Mouse (Mus musculus): ENCODE data around the gene Tnk1.
"Not testable (repeated sequence)": the region's sequence is repeated elsewhere in the genome, so short reads cannot be mapped to it uniquely, and the experiment has no call there.

Gene Tnk1

DNA sequence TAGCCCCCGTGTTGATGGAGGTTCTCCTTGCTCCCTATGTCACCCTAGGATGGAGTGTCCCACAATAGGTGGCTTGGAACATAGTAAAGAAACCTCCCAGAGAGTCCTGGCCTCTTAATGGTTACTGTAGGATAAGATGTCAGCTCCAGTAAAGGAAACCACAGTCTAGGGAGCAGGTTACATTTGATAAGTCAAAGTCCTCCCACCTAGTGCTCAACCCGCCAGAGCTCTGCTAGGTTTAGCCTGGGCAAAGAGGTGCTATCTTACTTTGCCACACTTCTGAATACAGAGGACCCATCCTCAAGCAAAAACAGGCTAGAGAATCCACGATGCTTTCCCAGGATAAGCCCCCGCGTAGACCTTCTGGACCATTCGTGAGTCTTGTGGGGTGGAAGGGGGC, 20.4 kb upstream of the Tnk1 start:
- DNase-seq (ENCODE audit: low read depth, low spot score) = no peak

DNA sequence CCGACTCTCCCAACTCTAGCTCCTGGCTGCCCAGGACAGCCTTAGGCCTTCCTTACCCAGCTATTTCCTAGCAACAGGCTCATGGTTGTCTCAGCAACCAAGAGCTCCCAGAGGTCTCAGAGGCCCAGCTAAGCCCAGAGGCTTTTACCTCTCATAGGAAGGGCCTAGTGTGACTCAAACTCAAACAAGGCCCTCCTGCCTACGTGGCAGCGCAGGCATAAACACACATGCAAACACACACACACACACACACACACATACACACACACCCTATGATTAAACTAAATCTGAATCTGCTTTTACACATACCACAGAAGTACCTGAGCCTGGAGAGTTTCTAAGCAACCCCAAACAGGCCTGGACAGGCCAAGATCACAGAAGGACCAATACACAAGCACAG, 19.9 kb upstream of the Tnk1 start:
- no peak for DNase-seq (ENCODE audit: low read depth, low spot score)

- no peak for DNase-seq (ENCODE audit: low read depth, low spot score)
Observed at GRCm38 (mm10) chr11:69877878-69878277, 19.3 kb upstream of the Tnk1 start, which contains the start of gene Tmem95. Gene Tmem95, minus strand, starts transcription at chr11:69878018.

DNA sequence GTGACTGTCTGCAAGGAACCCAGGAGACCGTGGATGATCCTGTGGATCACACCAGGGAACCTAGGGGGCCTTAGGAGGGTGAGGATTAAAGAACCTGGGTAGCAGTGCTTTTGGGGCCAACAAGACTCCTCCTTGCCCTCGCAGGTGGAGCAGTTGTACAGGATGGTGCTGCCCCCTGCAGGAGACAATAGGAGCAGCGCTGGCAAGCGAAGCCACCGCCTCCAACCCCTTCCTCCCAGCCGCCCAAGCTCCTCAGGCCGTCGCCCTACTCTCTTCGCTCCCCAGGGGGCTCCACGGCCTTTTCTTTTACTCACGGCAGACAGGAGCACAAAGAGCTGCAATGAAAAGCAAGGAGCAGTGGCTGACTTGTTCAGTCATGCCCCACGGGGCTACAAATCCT, 18.3 kb upstream of the Tnk1 start:
- DNase-seq (ENCODE audit: low read depth, low spot score) = peak; percentile 79

GRCm38 (mm10) chr11:69876186-69876585, 17.7 kb upstream of the Tnk1 start:
- DNase-seq (ENCODE audit: low read depth, low spot score) = no peak

DNA sequence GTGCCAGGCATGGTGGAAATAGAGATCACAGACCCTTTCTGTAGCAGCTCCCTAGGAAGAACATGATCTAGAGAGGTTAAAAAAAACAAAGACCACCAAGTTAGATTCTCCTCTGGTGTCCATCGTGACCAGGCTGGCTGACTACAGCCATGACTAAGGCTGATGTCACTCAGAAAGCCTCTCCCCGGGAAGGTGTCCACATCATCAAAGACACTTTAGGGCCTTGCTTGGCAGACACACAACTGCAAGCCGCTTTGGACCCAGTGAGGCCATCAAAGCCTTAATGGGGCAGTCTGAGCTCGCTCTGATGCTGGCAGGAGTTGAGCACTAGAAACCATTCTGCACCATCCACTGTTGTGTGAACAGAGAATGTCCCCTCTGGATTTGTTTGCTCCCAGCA, 13.9 kb upstream of the Tnk1 start:
- DNase-seq (ENCODE audit: low read depth, low spot score) = no peak

DNA sequence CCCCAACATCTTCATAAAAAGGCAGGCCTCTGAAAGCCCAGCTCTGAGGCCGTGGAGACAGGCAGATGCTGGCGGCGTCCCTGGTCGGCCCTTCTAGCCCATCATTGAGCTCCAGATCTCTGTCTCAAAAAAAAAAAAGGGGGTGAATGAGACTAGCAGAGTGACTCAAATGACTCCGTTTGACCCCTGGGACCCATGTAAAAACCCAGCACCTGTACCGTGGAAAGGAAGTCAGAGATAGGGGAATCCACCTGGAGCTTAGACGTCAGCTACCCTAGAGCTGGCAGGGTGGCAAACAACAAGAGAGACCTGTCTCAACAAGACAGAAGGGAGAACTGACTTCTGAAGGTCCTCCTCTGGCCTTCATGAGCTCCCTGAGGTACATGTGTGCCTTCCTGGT, 13.3 kb upstream of the Tnk1 start:
- no peak for DNase-seq (ENCODE audit: low read depth, low spot score)

DNA sequence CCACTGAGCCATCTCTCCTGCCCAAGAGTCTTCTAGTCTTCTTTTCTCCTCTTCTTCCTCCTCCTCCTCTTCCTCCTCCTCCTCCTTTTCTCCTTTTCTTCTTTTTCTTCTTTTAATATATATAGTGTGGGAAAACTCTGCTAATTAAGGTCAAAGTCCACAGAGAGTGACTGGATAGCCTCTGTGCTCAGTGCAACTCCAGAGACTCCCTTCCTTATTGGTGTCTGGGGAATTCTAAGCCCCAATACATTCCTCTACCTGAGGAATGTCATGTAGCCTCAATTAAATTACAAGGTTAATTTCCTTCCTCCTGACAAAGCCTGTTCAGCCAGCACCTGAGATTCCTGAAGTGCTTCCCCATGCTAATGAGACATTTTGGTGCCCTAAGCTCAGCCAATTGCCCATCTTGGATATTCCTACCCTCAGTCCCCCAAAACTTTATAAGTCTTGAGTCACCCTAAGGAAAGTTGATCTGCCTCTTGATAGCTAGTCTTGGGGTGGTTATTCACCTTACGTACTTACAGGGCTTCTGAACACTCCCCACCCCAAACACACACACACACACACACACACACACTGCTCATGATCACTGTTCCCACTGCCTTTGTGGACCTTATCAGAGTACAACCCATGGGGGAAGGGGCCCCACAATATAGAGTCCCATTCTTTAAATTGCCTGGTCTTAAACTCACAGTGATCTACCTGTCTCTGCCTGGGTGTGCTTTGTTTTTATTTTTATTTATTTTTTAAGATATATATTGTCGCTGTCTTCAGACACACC, 11.9 kb upstream of the Tnk1 start:
- no peak for DNase-seq (ENCODE audit: low read depth, low spot score)

DNA sequence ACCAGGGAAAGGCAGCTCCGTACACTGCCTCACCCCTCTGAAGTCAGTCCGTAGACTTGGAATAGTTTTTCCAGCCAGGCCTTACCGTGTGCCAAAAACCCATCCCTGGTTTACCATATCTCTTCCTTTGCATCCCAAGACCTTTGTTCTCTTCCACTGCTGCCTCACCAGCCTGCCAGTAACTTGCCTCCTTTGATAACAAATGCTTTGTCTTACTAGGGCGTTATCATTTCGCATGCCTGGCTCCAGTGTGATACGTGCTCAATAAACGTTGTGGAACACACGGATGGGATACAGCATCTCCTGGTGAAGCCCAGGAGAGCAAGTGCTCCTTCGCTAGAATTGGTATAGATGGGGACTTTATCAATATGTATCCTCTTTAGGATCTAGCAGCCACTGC, 8.8 kb upstream of the Tnk1 start:
- DNase-seq (ENCODE audit: low read depth, low spot score) = no peak

DNA sequence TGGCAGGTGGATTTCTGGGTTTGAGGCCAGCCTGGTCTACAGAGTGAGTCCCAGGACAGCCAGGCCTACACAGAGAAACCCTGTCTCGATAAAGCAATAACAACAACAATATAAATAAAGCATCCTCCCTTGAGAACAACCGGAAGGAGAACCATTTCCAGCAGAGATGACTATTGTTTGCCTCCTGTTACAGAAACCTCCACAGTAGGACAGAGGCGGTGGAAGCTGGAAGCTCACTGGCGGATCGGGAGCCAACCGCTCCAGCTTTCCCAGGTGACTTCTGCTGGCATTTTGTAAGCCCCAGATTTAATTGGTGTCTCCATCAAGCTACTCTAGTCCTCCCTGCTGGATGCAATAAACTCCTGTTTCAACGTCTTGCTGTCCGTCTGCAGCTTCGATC, 7.0 kb upstream of the Tnk1 start:
- DNase-seq (ENCODE audit: low read depth, low spot score) = no peak

- no peak for DNase-seq (ENCODE audit: low read depth, low spot score)
Observed at GRCm38 (mm10) chr11:69864138-69864860, 5.8 kb upstream of the Tnk1 start.

GRCm38 (mm10) chr11:69863729-69864128, 5.2 kb upstream of the Tnk1 start:
- DNase-seq (ENCODE audit: low read depth, low spot score) = not testable (repeated sequence)

DNA sequence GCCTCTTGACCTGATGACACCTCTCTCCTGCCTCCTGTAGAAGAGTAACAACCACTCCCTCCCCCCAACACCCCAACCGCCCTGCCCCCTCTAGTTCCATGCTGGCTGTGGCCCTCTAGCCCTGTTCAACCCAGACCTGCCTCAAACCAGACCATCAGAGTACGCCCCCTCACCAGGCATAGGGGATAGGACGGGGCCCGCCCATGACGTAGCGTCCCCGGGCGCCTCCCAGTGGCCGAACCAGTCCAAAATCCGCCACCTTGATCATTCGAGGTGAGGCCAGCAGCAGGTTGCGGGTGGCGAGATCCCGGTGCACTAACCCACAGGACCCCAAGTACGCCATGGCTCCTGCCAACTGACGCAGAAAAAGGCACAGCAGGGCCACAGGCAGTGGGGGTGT, 3.2 kb downstream of the Tnk1 start:
- DNase-seq (ENCODE audit: low read depth, low spot score) = no peak

DNA sequence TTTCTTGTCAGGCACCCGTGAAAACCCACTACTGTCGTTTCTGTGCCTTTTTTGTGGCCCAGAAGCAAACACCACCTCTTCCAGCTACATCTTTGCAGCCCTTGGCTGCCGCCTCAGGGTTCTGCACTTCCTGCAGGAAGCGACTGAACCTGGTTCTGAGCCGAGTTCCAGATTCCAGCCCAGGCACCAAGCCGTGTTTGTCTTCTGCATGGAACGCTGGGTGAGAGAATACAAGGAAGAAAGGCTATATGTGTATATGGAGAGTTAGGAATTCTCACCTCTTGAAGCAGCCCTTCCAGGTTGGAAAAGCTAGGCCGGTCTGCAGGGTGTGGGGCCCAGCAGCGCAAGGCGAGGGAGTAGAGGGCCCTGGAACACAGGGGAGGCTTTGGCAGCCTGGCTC, 3.9 kb downstream of the Tnk1 start:
- no peak for DNase-seq (ENCODE audit: low read depth, low spot score)

- peak; percentile 96 for DNase-seq (ENCODE audit: low read depth, low spot score)
Observed at GRCm38 (mm10) chr11:69853994-69854393, 4.5 kb downstream of the Tnk1 start.

DNA sequence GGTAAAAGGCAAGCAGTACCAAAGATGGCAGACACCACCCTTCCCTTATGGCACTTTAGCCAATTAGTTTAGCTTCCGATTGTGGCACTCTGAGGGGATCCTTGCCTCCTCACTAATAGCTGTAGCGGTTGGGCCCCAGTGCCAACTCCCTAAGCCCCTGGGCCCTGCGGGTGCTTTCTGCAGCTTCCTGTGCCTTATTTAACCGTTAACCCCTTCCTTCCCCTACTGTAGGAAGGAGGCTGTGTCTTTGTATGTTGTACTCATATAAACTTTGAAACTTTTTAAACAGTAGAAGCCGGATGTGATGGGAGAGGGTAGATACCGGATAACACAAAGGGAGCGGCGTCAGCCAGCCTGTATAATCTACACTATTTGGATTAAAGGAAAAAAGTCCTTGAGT, 7.8 kb downstream of the Tnk1 start:
- DNase-seq (ENCODE audit: low read depth, low spot score) = no peak

GRCm38 (mm10) chr11:69849884-69850283, 8.6 kb downstream of the Tnk1 start:
- no peak for DNase-seq (ENCODE audit: low read depth, low spot score)

DNA sequence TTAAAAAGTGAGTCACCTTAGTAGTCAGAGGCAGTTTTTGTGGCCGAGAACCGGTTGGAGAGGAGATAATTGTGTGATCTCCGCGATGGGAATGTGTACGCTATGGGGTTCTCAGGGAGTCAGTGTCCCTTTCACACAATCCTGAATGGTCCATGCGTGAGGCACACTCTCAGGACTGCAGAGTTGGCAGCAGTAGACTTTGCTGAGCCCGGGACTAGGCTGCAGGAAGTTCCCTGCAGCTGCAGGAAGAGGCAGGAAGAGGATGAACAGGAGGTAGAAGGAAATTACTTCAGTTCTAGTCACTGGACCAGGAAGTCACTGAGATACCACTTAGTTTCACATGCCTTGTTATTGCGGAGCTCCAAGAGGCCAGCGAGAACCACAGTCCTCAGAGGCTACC, 9.4 kb downstream of the Tnk1 start:
- no peak for DNase-seq (ENCODE audit: low read depth, low spot score)

DNA sequence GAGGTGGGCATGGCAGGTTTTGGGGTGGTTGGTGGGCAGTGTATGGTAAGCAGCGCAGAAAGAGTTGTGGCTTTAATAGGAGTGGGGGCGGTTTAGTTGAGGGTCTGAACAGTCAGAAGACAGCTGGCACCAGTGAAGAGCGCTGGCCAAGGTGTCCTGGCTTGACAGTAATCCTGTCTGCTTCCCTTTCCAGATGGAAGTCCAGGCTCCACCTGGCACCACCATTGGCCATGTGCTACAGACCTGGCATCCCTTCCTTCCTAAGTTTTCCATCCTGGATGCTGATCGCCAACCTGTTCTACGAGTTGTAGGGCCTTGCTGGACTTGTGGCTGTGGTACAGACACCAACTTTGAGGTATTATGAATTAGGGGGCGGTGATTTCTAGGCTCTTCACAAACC, 10.5 kb downstream of the Tnk1 start:
- DNase-seq (ENCODE audit: low read depth, low spot score) = no peak

DNA sequence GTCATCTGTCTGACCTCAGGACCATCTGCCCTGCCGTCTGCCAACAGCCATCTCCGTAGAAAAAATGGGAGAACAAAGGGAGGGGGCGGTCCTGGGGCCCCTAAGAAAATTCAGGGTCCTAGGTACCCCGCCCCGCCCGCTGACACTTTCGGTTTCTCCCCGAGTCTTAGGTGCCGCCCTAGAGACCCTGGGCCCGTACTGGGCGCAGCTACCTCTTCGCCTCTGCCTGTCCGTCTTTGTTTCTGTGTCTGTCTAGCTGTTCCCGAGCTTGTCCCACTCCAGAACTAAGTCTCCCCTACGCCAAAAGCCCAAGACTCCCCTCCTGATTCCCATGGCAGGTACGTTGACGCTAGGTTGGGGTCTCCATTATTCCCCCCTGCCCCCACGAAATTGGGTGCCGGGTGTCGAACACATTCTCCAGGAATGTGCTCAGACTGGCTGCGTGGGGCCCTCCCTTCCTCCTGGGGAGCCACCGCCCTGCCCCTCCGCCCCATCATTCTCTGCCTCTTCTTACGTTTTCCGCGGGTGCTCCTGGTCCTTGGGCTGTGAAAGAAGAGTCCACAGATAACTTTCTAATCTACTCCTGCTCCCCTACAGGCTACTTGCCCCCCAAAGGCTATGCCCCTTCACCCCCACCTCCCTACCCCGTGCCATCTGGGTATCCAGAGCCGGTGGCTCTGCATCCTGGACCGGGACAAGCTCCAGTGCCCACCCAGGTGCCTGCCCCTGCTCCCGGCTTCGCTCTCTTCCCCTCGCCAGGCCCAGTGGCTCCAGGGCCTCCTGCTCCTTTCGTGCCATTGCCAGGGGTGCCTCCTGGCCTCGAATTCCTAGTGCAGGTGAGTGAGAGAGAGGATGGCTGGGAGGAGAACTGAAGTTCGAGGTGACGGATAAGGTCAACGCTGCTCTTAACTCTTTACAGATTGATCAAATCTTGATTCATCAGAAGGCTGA, 11.5 kb downstream of the Tnk1 start:
- DNase-seq (ENCODE audit: low read depth, low spot score) = no peak

- DNase-seq (ENCODE audit: low read depth, low spot score) = peak; percentile 76
Observed at GRCm38 (mm10) chr11:69846198-69846680, 12.3 kb downstream of the Tnk1 start, which contains the start of gene Plscr3. Gene Plscr3, plus strand, starts transcription at chr11:69846376.

GRCm38 (mm10) chr11:69838714-69839104, 19.8 kb downstream of the Tnk1 start:
- DNase-seq (ENCODE audit: low read depth, low spot score) = no peak

Measured in c-Kit-negative CD71-positive TER-119-positive erythroid progenitor cells, embryonic 14.5 days (primary cell).